Mouse (Mus musculus) thymus, adult 2 months (tissue): Measurements from ENCODE around the gene Dnmt3a. TPM values are rescaled to one million over a fixed set of nuclear protein-coding genes. Genes with fewer than 3 reads are reported as not detected.

Source experiments
- DNase-seq: peaks from one replicate; pipeline ENCODE4 v3.0.0; 2021
- H3K27ac ChIP-seq: fragments of 200-500 bp; 2 replicates; pipeline ENCODE4 v1.5.1; 2012; ENCODE audit warnings: low read length, control low read depth; ENCODE audit not compliant: control insufficient read depth, insufficient read depth
- H3K27me3 ChIP-seq: fragments of 200-500 bp; 2 replicates; pipeline ENCODE4 v1.6.1; 2012; ENCODE audit warnings: mild to moderate bottlenecking, low read length, moderate library complexity, mixed read lengths; ENCODE audit not compliant: control insufficient read depth, insufficient read depth
- H3K36me3 ChIP-seq: fragments of 200-500 bp; 2 replicates; pipeline ENCODE4 v1.6.1; 2012; ENCODE audit warnings: mild to moderate bottlenecking, low read length, moderate library complexity; ENCODE audit not compliant: control insufficient read depth, insufficient read depth
- H3K4me1 ChIP-seq: fragments of 200-500 bp; replicated peaks from 2 replicates; pipeline ENCODE4 v1.6.1; 2012; ENCODE audit warnings: low read length; ENCODE audit not compliant: control insufficient read depth, insufficient read depth
- H3K4me3 ChIP-seq: fragments of 200-500 bp; 2 replicates; pipeline ENCODE4 v1.5.1; 2012; ENCODE audit warnings: mild to moderate bottlenecking, low read length, control low read depth, moderate library complexity; ENCODE audit not compliant: control insufficient read depth, insufficient read depth
- CTCF ChIP-seq: fragments of 200-500 bp; IDR thresholded peaks from 2 replicates; pipeline ENCODE4 v1.5.1; 2012; ENCODE audit warnings: mild to moderate bottlenecking, control low read depth, low read length, moderate library complexity, borderline replicate concordance; ENCODE audit not compliant: control insufficient read depth, poor library complexity, insufficient read depth; ENCODE audit errors: extremely low read depth
- POLR2A ChIP-seq: fragments of 200-500 bp; IDR thresholded peaks from 2 replicates; pipeline ENCODE4 v1.6.1; 2012; ENCODE audit warnings: mild to moderate bottlenecking, low read length, control low read depth, moderate library complexity; ENCODE audit not compliant: control insufficient read depth, poor library complexity, insufficient read depth; ENCODE audit errors: extremely low read depth
- WGBS: fragments of 180-500 bp; shearing (Covaris S2); methylation state at CpG from one replicate; pipeline ENCODE4 v1.1.7; 2018; 5-methylcytosine and 5-hydroxymethylcytosine counted together
- polyA plus RNA-seq: library from polyadenylated mRNA; depleted of rRNA; stranded (reverse); fragments of >200 nt; gene quantifications from 2 replicates; pipeline ENCODE4 v1.2.3, GENCODE M21; 2012

Dnmt3a gene
- polyA plus RNA-seq, 1 experiment = 40.9 TPM

- no peak for DNase-seq
- Histone ChIP-seq H3K27me3 (no peaks in the 10 kb centered on the region), H3K27ac (no peak overlapping the region), H3K4me1 (peaks cover 32% of the 10 kb centered on the region), H3K36me3 (no peaks in the 10 kb centered on the region), H3K4me3 (no peak overlapping the region)
- TF ChIP-seq CTCF (no peak), POLR2A (no peak)
- 97% methylated on average over 6 of the region's 6 CpGs for WGBS
These were observed 27.5 kb upstream of the Dnmt3a start for GRCm38 (mm10) chr12:3778286-3778685.

GRCm38 (mm10) chr12:3779639-3780038 lies 26.2 kb upstream of the Dnmt3a start:
- H3K27ac ChIP-seq = no peak overlapping the region
- no peak overlapping the region for H3K4me3 ChIP-seq
- H3K36me3 ChIP-seq = no peaks in the 10 kb centered on the region
- H3K4me1 ChIP-seq = peaks cover 32% of the 10 kb centered on the region
- DNase-seq = no peak
- WGBS = 84% methylated on average over 2 of the region's 2 CpGs
- H3K27me3 ChIP-seq = no peaks in the 10 kb centered on the region
- TF ChIP-seq CTCF = no peak
- TF ChIP-seq POLR2A = no peak

- no peaks in the 10 kb centered on the region for H3K36me3 ChIP-seq
- H3K27me3 ChIP-seq = no peaks in the 10 kb centered on the region
- H3K27ac ChIP-seq = no peak overlapping the region
- TF ChIP-seq CTCF = no peak
- no peak for TF ChIP-seq POLR2A
- DNase-seq = peak; percentile 64
- no peak overlapping the region for H3K4me3 ChIP-seq
- H3K4me1 ChIP-seq = peaks cover 32% of the 10 kb centered on the region
- 19% methylated on average over 8 of the region's 8 CpGs for WGBS
These were observed 25.4 kb upstream of the Dnmt3a start for GRCm38 (mm10) chr12:3780405-3780891.

GRCm38 (mm10) chr12:3780931-3781471 lies 24.8 kb upstream of the Dnmt3a start:
- Histone ChIP-seq H3K27me3 (no peaks in the 10 kb centered on the region), H3K27ac (peak overlapping the region; percentile 42; the same call in 1 of the 2 replicates), H3K36me3 (no peaks in the 10 kb centered on the region), H3K4me1 (peaks cover 28% of the 10 kb centered on the region), H3K4me3 (no peak overlapping the region)
- DNase-seq = peak; percentile 16
- TF ChIP-seq POLR2A (no peak), CTCF (no peak)
- 43% methylated on average over 7 of the region's 7 CpGs for WGBS

- no peak overlapping the region for H3K4me3 ChIP-seq
- H3K27ac ChIP-seq = peak overlapping the region; percentile 42; the same call in 1 of the 2 replicates
- peaks cover 24% of the 10 kb centered on the region for H3K4me1 ChIP-seq
- TF ChIP-seq POLR2A = 0 out of 2 replicates have a peak, but pooled peaks have one; percentile 36
- peak; percentile 97 for TF ChIP-seq CTCF
- peak; percentile 92 for DNase-seq
- 6% methylated on average over 8 of the region's 8 CpGs for WGBS
- H3K27me3 ChIP-seq = no peaks in the 10 kb centered on the region
- H3K36me3 ChIP-seq = no peaks in the 10 kb centered on the region
These were observed 24.3 kb upstream of the Dnmt3a start for GRCm38 (mm10) chr12:3781482-3781881.

GRCm38 (mm10) chr12:3783196-3783825 lies 22.5 kb upstream of the Dnmt3a start:
- Histone ChIP-seq H3K36me3 (no peaks in the 10 kb centered on the region), H3K27me3 (no peaks in the 10 kb centered on the region), H3K4me1 (peaks cover 20% of the 10 kb centered on the region), H3K4me3 (no peak overlapping the region), H3K27ac (no peak overlapping the region)
- no peak for DNase-seq
- 82% methylated on average over 3 of the region's 3 CpGs for WGBS
- TF ChIP-seq CTCF (no peak), POLR2A (no peak)

- H3K4me1 ChIP-seq = peaks cover 19% of the 10 kb centered on the region
- no peaks in the 10 kb centered on the region for H3K36me3 ChIP-seq
- TF ChIP-seq POLR2A (no peak), CTCF (no peak)
- 98% methylated on average over 2 of the region's 2 CpGs for WGBS
- no peak for DNase-seq
- H3K27ac ChIP-seq = no peak overlapping the region
- H3K4me3 ChIP-seq = no peak overlapping the region
- H3K27me3 ChIP-seq = no peaks in the 10 kb centered on the region
These were observed 21.5 kb upstream of the Dnmt3a start for GRCm38 (mm10) chr12:3784258-3784657.
